Mouse (Mus musculus) left cerebral cortex, adult 11 months (tissue): ENCODE data around the gene Bhlhe40.
A peak's percentile ranks its signal among the peaks of the same experiment; 100 is the strongest.

Experiments
- DNase-seq: peaks from one replicate; pipeline ENCODE4 v3.0.0; 2022; ENCODE audit warnings: low spot score

Gene Bhlhe40

DNA sequence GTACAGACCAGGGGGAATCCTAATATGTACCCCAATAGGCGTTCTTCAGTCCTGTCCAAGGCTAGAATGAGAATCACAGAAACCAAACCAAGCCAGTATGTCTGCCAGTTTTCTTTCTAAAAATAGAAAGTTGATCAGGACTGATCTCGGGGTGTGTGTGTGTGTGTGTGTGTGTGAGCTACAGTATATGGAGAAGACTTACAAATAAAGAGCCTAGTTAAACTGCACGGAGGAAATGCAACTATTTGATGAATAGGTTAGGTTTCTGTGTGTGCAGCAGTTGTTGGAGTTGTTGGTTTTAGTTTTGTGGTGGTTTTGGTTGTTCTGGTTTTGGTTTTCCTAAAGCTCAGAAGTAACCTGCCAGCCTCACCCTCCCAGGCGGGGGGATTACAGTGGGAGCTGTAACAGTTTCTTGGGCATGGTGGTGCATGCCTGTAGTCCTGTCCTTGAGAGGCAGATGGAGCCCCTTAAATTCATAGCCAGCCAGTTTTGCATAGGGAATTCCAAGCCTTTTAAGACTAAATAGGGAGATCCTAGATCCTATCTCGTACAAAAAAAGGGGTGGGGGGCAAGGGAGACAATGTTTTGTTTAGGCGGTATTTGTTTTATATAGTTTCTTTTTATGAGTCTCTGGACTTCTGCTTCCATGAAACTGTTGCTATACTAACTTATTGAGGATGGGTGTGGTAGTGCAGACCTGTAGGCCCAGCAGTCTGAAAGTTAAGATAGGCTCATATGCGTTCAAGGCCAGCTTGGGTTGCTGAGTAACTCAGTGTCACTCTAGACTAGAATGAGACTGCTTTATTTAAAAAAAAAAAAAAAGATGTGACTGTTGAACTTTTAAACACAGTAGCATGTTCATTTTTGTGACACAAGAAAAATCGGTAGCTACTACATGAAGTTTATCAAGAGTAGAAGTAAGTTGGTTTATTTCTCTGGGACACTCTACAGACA, 3.1 kb downstream of the Bhlhe40 start:
- DNase-seq: no peak

DNA sequence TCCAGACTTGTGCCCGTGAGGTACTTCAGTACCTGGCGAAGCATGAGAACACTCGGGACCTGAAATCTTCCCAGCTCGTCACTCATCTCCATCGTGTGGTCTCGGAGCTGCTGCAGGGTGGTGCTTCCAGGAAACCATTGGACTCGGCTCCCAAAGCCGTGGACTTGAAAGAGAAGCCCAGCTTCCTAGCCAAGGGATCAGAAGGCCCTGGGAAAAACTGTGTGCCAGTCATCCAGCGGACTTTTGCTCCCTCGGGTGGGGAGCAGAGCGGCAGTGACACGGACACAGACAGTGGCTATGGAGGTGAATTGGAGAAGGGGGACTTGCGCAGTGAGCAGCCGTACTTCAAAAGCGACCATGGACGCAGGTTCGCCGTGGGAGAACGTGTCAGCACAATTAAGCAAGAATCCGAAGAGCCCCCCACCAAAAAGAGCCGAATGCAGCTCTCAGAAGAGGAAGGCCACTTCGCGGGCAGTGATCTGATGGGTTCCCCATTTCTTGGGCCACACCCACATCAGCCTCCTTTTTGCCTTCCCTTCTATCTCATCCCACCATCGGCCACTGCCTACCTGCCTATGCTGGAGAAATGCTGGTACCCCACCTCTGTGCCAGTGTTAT, 4.2 kb downstream of the Bhlhe40 start:
- no peak for DNase-seq

DNA sequence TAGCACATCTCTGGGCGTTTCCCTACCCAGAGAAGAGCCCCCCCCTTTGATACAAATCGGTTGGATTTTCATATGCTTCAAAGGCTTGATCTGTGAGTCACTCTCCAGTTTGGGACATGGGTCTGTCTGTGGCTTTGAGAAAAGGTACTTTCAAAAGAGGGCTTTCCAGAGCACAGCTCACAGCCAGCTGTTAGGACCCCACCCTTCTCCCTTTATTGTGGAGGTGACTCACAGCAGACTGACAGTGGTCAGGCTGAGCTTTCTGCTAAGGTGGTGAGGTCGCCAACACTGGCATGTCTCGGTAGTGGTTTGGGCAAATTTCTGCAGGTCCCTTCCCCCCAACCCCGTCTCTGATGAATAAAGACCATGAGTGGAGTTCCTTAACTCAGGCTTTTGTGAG, 5.2 kb downstream of the Bhlhe40 start:
- DNase-seq: no peak

DNA sequence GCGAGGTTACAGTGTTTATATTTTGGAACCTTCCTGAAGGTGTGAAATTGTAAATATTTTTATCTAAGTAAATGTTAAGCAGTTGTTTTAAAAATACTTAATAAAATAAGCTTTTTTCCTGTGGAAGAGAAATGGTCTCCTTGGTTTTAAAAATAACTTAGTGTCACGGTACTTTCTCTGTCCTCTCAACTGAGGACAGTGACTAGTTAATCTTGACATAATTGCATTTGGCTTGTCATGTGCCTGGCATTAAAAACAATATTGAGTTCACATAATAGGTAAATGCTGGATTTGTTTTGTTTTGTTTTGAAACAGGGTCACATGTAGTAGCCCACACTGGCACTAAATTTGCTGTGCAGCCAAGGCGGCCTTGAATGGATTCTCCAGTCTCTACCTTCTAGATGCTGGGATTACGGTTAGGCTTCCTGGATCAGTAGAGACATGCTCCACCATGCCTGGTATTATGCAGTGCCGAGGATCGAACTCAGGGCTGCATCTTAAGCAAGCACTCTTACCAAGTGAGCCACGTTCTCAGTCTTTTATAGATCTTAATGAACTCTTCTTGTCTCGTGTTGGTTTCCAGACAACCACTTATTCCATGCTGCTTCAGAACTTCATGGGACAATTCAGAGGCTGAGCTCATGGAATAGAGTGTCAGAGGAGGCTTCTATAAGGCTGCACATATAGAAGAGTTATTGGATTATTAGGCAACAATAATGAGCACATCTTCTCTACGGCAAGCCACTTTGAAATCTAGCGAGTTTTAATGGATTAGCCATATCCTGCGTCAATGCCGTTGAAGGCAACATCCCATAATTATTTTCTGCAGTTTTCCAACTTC, 6.4 kb downstream of the Bhlhe40 start:
- DNase-seq: no peak

DNA sequence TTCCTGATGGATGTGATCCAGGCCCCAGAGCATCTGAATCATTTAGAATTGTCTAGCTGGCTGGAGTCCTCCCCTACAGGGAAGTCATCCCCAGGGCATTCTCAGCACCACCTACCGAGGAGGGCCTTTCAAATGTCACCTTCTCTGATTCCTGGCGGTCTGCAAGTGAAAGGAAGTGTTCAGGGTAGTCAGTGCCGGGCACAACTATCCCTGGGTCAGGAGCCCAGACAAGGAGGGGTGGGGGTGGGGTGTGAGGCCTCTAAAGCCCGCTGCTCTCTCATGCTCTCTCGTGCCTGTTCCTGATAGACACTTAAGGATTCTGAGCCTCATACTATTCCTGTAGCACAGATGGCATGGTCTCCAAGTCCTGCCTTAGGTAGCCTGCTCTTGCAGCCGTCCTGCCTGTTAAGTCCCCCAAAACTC, 7.2 kb downstream of the Bhlhe40 start:
- DNase-seq: no peak

DNA sequence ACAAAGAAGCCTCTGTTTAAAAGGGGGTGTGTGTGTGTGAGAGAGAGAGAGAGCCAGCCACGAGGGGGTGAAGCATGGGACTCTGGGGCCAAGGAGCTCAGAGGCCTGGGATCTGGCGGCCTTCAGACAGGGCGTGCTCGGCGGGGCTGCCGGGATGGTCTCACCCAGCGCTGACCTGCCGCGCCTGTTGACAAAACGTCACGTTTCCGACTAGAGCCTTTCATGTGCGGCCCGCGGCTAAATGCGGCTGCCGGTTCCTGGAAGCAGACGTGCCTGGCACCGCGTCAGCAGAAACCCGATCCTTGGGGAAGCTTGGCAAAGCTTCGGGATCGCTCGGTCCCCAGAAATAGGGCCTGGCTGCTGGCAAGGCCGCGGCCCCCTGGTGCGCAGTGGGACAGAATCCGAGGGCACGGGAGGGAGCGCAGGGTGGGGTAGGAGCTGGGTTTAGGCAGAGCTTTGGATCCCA, 7.9 kb downstream of the Bhlhe40 start:
- peak; percentile 69 for DNase-seq

DNA sequence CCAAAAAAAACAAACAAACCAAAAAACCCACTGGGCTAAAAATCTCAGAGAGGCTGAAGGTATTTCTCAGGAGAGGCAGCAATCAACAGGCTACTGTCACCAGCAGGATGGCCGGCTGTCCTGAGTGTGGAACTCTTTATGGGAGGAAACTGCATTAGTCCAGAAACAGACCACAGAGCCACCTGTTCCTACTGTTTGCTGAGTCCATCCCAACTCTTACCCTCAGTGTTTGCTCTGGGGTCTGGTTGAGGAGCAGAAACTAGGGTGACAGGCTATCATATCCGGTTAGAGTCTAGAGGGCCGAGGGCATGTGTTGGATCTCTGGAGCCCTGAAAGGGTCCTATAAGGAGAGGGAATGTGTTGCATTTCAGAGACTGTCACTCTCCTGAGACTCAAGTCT, 9.8 kb downstream of the Bhlhe40 start:
- DNase-seq: no peak

DNA sequence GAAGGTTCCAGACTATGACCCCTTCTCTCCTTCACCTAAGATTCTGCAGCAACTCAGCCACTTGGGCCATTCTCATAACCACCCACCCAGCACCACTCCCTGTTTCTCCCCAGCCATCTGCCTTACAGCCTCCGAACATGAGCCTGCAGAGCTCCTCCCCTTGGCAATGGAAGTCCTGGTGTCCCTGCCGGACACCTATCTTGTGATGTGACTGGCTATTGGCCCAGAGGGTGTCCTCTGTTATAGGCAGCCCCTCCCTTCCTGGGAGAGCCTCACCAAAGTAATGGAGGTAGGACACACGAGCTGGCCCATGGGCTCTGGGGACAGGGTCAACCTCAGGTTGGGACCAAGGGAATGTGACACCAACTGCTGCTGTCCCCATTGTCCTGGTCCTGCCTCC, 10.4 kb downstream of the Bhlhe40 start:
- no peak for DNase-seq

DNA sequence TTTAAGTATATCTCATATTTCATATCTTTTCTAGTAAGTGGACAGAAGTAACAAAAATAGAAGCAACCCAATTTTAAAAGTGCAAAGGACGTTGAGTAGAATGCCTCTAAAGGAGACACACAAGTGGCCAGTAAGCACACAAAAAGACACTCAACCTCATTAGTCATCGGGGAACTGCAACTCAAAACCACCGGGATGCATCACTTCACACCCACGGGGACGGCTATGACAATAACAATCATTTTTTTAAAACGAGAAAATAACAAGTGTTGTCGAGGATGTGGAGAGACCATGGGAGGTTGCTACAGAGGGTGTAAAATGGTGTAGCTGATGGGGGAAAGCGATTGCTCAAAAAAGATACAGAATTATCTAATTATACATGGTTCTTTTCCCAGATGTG, 11.7 kb downstream of the Bhlhe40 start:
- DNase-seq: no peak

DNA sequence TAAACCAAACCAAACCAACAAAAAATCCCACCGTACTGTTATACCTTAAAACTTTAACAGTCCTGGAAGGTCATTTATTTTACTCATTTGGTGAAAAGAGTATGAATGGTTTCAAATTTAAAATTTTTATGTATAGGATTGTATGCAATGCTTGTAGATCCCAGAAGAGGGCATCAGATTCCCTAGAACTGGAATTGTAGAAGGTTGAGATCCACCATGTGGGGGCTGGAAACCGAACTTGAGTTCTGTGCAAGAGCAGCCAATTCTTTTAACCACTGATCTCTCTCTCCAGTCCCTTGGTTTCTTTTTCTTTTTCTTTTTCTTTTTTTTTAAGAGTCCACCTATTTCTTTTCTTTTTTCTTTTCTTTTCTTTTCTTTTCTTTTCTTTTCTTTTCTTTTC, 13.8 kb downstream of the Bhlhe40 start:
- DNase-seq: no peak

DNA sequence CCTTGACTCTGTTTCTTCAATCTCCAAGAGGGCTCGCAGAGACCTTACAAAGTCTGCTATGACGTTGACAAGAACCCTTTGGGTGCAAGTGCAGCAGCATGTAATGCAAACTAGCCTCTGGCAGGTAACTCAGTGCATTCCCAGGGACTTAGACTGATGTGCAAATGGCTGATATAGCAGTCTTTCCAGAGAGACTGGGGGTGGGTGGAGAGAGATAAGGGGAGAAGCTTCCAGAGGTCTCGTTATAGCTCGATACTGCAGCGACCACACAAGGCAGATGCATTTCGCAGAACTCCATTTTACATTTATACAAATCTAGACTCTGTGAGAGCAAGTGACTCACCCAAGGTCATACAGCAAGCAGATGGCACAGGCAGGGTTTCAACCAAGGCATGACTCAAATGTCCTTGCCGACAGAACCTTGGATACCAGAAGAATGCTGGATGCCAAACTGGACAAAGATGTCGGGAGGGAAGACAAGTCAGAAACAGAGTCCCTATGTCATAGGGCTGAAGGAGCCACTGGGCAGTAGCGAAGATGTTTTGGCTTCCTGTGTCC, 16.4 kb downstream of the Bhlhe40 start:
- DNase-seq: no peak

DNA sequence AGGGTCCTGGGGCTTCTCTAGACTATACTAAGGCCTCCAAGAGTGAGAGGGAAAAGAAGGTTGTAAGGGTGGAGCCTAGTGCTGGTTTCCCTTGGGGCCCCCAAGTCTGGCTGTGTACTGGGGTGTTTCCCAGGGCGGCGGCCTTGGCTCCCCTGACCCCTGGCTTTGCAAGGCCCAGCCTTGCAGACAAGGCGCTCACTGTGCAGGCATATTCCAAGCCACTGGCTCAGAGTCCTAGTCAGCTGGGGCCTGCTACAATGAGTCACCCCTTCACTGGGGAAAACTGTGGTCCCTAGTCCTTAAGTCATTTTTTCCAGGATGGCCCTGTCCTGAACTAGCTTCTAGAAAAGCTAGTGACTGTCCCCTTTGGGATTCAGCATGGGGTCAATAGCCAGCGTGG, 17.3 kb downstream of the Bhlhe40 start:
- no peak for DNase-seq

DNA sequence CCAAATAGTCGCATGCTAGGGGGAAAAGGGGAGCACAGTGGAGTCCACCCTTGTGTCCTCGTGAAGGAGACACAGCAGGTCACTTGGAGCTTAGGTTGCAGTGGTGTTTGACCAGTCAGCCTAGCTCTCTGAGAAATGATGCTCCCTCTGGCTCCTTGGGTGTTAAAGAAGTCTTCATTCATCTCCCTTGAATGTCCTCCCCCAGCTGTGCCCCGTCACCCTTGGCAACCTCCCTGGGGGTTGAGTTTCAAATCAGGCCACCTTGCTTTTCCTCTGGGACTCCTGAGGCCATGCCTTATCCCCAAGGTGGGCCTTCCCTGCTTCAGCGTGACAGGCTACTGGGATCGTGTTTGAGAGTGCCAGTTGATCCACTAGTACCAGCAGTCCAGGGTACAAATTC, 17.8 kb downstream of the Bhlhe40 start:
- no peak for DNase-seq

DNA sequence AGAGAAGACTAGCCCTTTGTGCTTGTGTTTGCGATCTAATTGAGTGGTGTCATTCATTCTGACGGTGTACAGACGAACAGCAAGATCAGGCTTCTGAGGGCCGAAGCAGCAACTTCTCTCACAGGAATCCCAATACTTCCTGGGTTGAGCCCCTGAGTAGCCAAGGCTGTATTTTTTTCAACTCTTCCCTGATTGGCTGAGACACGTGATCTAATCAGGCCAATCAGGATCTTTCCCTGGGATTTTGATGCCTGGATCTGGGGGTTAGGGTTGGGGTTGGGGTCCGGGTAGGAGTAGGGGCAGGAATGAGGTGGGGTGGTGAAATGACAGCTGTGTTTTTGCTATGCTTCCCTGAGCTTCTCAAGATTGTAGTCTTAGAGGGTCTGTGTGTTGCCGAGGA, 20.1 kb downstream of the Bhlhe40 start:
- DNase-seq: no peak

DNA sequence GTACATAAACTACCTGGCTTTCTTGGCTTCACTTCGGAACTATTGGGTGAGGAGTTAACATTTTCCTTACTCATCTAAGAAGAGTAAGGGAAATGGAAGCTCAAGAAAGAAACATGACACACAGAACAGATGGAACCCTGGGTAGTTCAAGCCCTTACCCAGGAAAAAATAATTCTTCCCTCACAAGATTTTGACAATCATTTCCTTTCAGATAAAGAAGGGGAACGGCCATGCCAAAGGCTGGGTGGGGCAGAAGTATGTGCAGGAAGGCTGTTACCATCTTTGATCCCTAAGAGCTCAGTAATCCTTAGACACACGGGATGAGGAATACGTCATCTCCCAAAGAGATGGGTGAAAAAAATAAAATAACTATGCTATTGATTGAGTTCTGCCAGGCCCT, 20.7 kb downstream of the Bhlhe40 start:
- DNase-seq: no peak

DNA sequence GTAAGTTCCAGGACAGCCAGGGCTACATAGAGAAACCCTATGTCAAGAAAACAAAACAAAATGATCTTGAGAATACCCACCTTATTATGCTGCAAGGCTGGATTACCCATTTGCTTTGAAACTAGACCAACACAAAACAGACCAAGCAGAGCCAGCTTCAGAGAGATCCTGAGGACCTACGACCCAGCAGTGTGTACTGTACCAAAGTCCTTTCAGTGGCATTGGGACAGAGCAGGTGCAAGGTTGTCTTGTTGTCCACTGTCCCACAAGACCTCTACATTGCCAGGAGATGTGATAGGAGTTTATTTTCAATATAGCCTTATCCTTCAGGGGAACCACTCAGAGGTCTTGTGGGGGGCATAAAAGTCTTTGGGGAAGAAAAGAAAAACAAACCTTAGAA, 22.7 kb downstream of the Bhlhe40 start:
- no peak for DNase-seq

DNA sequence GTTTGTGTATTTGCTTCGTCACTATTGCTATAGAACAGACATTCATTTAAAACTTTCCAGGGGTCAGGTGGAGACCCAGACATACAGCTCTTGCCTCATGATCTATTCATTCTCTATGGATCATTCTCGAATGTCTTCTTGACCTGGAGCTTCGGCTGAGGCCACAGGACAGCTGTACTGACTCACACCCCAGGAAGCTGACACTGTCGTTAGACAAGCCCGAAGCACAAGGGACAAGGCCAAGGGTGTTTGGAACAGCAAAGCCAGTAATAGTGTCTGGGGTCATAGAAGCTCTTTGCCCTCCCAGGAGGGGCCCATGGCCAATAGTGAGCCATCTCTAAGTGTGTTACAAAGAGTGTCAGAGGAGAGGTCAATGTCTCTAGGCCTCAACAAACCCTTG, 24.0 kb downstream of the Bhlhe40 start:
- DNase-seq: no peak

DNA sequence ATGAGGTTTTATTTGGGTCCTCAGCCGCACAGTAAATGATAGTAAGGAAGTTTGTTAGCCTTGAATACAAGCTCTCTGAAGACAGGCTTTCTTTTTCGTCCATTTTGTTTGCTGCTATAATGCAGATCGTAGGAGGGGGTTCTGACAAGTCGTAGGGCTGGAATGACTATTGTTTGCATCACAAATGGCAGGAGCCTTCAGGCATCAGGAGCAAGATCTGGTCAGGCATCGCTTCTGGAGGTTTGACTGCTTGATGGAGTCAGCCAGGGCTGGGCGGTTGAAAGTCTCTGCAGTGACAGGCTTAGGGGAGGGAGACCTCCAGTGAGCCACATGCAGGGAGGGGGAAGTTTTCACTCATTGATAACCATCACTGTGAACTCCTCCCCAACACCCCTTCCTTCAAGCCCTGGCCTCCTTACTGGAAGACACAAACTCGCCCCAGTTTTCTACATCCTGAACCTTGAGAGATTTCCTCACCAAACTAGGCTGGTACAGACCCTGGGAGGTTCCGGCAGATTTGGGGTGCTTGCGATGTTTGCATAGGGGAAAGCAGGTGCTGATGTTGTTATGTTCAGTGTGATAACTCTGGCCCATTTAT, 25.4 kb downstream of the Bhlhe40 start:
- no peak for DNase-seq

DNA sequence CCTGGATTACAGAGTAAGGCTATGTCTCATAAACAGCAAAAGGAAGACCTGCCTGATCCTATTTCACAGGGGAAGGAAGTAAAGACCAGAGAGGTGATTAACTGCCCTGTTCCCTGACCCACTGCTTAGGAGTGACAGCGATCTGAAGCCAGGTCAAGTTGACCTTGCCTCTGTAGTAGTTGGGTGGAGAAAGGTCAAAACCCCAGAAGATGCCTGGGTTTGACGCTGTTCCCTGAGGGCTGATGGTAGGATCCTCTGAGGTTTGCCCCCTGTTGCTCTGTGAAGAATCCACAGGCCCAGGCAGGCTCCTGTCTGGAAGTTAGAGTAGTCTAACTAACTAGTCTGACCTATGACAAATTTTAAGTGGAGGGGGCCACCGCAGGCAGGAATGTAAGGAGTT, 26.5 kb downstream of the Bhlhe40 start:
- DNase-seq: no peak

DNA sequence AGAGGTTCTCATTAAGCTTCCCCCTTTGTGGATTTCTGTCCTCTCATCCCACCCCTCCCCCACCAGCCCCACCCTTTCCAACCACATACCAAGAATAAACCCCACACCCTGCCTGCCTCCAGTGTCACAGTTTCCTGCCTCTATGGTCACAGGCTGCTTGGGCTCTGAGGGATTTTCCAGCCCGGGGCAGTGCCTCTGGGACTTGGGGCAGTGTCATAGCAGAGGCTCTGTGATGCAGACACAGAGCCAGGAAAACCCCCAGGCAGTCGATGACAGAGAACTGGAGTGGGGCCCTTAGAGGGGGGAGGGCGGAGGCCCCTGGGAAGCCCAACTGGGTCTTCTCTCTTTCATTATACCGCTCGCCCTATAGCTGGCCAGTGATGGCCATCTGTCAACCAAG, 27.9 kb downstream of the Bhlhe40 start:
- no peak for DNase-seq

DNA sequence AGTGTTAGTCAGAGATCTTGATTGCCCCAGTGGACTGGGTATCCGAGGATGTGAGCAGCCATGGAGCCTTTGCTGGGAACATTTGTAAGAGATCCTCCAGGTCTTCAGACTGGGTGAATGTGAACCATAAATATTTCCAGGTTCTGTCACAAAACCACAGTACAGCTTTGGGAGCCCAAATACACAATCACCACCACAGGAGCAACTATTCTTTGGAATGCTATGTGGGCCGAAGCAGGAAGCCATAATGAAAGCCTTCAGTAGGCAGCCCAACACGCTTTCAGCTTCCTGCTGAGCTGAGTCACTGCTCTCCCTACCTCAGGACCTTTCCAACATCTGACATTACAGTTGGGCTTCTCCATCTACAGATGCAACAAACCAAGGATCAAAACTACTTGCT, 32.6 kb downstream of the Bhlhe40 start:
- no peak for DNase-seq
